Mouse (Mus musculus): ENCODE data around the gene Tmem95.
"Not testable (repeated sequence)": the region's sequence is repeated elsewhere in the genome, so short reads cannot be mapped to it uniquely, and the experiment has no call there.

Tmem95 gene

GRCm38 (mm10) chr11:69880506-69880852 is 2.7 kb upstream of the Tmem95 start:
- peak; percentile 71 to 82 for DNase-seq

- no peak for DNase-seq
Observed at GRCm38 (mm10) chr11:69879711-69880110, 1.9 kb upstream of the Tmem95 start.

GRCm38 (mm10) chr11:69878952-69879351 is 1.1 kb upstream of the Tmem95 start:
- DNase-seq: no peak

- no peak for DNase-seq
Observed at GRCm38 (mm10) chr11:69878399-69878798, 581 bp upstream of the Tmem95 start.

GRCm38 (mm10) chr11:69876867-69877266 is 951 bp downstream of the Tmem95 start:
- DNase-seq: peak; percentile 93 to 95

- DNase-seq: no peak
Observed at GRCm38 (mm10) chr11:69876186-69876585, 1.6 kb downstream of the Tmem95 start.

- DNase-seq: no peak
Observed at GRCm38 (mm10) chr11:69872451-69872850, 5.4 kb downstream of the Tmem95 start.

GRCm38 (mm10) chr11:69871822-69872221 is 6.0 kb downstream of the Tmem95 start:
- DNase-seq: no peak

- DNase-seq: no peak
Observed at GRCm38 (mm10) chr11:69870289-69871069, 7.3 kb downstream of the Tmem95 start.

GRCm38 (mm10) chr11:69867335-69867734 is 10.5 kb downstream of the Tmem95 start:
- no peak for DNase-seq

GRCm38 (mm10) chr11:69865561-69865960 is 12.3 kb downstream of the Tmem95 start:
- no peak for DNase-seq

GRCm38 (mm10) chr11:69864138-69864860 is 13.5 kb downstream of the Tmem95 start:
- DNase-seq: no peak

- not testable (repeated sequence) for DNase-seq
Observed at GRCm38 (mm10) chr11:69863729-69864128, 14.1 kb downstream of the Tmem95 start.

- DNase-seq: no peak
Observed at GRCm38 (mm10) chr11:69858113-69858998, 19.5 kb downstream of the Tmem95 start, which contains the start of gene Tnk1. Gene Tnk1, minus strand, starts transcription at chr11:69858730.

GRCm38 (mm10) chr11:69855347-69855746 is 22.5 kb downstream of the Tmem95 start:
- DNase-seq: peak; percentile 64 to 80

GRCm38 (mm10) chr11:69854680-69855079 is 23.1 kb downstream of the Tmem95 start:
- no peak for DNase-seq

GRCm38 (mm10) chr11:69853994-69854393 is 23.8 kb downstream of the Tmem95 start:
- no peak for DNase-seq

GRCm38 (mm10) chr11:69850754-69851153 is 27.1 kb downstream of the Tmem95 start:
- DNase-seq: no peak

GRCm38 (mm10) chr11:69849884-69850283 is 27.9 kb downstream of the Tmem95 start:
- no peak for DNase-seq

GRCm38 (mm10) chr11:69849128-69849527 is 28.7 kb downstream of the Tmem95 start:
- no peak for DNase-seq

GRCm38 (mm10) chr11:69848021-69848420 is 29.8 kb downstream of the Tmem95 start:
- DNase-seq: peak; percentile 83 to 84

GRCm38 (mm10) chr11:69846738-69847688 is 30.8 kb downstream of the Tmem95 start:
- peak; percentile 45 to 48 for DNase-seq
